In the genomic region with DNA sequence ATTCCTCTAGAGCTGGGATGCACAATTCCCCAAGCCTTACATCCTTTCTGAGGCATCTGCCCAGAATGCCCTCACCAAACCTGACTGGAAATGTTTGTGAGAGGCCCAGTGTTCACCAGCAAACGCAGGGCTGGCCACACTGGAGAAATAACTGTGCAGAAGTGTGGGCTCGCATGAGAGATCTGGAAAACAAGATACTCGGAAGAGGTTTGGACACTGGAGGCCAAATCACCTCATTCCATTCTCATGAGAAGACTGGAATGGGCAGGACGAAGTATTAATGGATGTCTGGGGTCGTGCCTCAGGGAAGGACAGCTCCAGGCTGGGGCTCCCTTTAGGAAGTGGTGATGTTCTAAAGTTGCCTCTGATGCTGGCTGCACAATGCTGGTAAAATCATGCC, we compare ENCODE assay signal across 25 mouse cellular contexts. TPM values are rescaled to one million over a fixed set of nuclear protein-coding genes. Genes with fewer than 3 reads are reported as not detected.
DNase-seq lines count a peak whose midpoint lies in the region.
"Had no signal": no experiment of that assay in that cellular context is flagged by ENCODE, and none has a peak within 500 bp of the region (broad histone marks: within the 10 kb centered on the region; RNA-seq: fewer than 3 reads in every experiment).

No protein-coding gene starts in this region.

- H3K27me3 ChIP-seq in heart, embryonic 10.5 days (ENCODE audit: insufficient read depth, poor library complexity, severe bottlenecking): peaks cover 15% of the 10 kb centered on the region; the same call in 1 of the 2 replicates
- H3K27me3 ChIP-seq: forebrain, embryonic 13.5 days had no signal

- no peaks in the 10 kb centered on the region for H3K9me3 ChIP-seq in heart, embryonic 10.5 days
- H3K9me3 ChIP-seq: forebrain, embryonic 10.5 days; forebrain, embryonic 13.5 days; heart, embryonic 13.5 days had no signal

- 74% methylated on average over 5 of the region's 5 CpGs for WGBS in heart, embryonic 10.5 days

- 0 out of 2 replicates have a peak overlapping the region, but pooled peaks have one; percentile 82 for H3K27ac ChIP-seq in heart, embryonic 10.5 days
- H3K27ac ChIP-seq: forebrain, embryonic 10.5 days; forebrain, embryonic 13.5 days; hindbrain, embryonic 14.5 days; hindbrain, postnatal 0 days had no signal

- peaks cover 18% of the 10 kb centered on the region for H3K4me1 ChIP-seq in heart, embryonic 10.5 days

- no peak overlapping the region for H3K4me3 ChIP-seq in heart, embryonic 10.5 days
- H3K4me3 ChIP-seq: forebrain, embryonic 10.5 days; forebrain, embryonic 13.5 days; heart, embryonic 13.5 days had no signal

- intact Hi-C loops in heart, postnatal 14 days (cut with DNase I): no loop called here

- no peak for DNase-seq in heart, embryonic 10.5 days (ENCODE audit: low spot score)
- DNase-seq in heart, postnatal 14 days: no peak
- DNase-seq in 3T3-L1 (ENCODE audit: low read depth, low spot score) (peak; percentile 57), NIH3T3 (ENCODE audit: low read depth) (peak; percentile 60), liver (no peak)
- DNase-seq in T-cell, adult 2 months (ENCODE audit: low spot score): no peak
- DNase-seq: adrenal gland, postnatal 10 days; adrenal gland, postnatal 36 days; cerebellum, adult 18-20 months; cerebellum, adult 9-10 months; cerebellum, postnatal 14 days; gastrocnemius, postnatal 25 days; heart, adult 18-20 months; kidney, adult 18-20 months had no signal

- no peaks in the 10 kb centered on the region for H3K36me3 ChIP-seq in heart, embryonic 10.5 days
- H3K36me3 ChIP-seq: forebrain, embryonic 10.5 days; heart, embryonic 13.5 days had no signal

RNA-seq across cellular contexts. Expression of a gene that starts 29.8 kb away (rescaled TPM):
- polyA plus RNA-seq in heart, embryonic 10.5 days (2016; fragmentation: Nextera tagmentation; extraction: Ambion mirVana): 2.0 and 3.6 TPM in 2 replicates
- under 1 TPM; 0.56 to 0.67 TPM for total RNA-seq in heart, postnatal 14 days (2021)
- total RNA-seq: hematopoietic stem cell, adult 5-6 weeks had no signal
- polyA plus RNA-seq: inflammation-experienced regulatory T-cells, adult 6 months had no signal

RNA-seq across cellular contexts. Expression of a gene that starts 38.2 kb away (rescaled TPM):
- polyA plus RNA-seq in heart, embryonic 10.5 days (2016; fragmentation: Nextera tagmentation; extraction: Ambion mirVana): 36.8 and 43.1 TPM in 2 replicates
- total RNA-seq in heart, postnatal 14 days (2021): 10 to 100 TPM; 26.2 to 28.0 TPM

RNA-seq across cellular contexts. Expression of a gene that starts 43.6 kb away (rescaled TPM):
- polyA plus RNA-seq in heart, embryonic 10.5 days (2016; fragmentation: Nextera tagmentation; extraction: Ambion mirVana): 1.1 and 1.5 TPM in 2 replicates
- not detected for total RNA-seq in heart, postnatal 14 days (2021)
- total RNA-seq: gastrocnemius, adult 18-20 months; gastrocnemius, postnatal 25 days; heart, adult 18-20 months; heart, postnatal 25 days; hematopoietic stem cell, adult 5-6 weeks had no signal
- polyA plus RNA-seq: embryonic facial prominence, embryonic 14.5 days; forebrain, embryonic 10.5 days; gonadal fat pad, adult 2 months; inflammation-experienced regulatory T-cells, adult 6 months had no signal

Comparison
In these comparisons a context has a peak if more than half of its experiments do, and no peak if none do; other contexts are left out.
1. DNase-seq: peak in 3T3-L1 (single experiment) and NIH3T3 (single experiment); none in heart, embryonic 10.5 days (single experiment), heart, postnatal 14 days (0 of 2), T-cell, adult 2 months (single experiment) and liver (single experiment).